Mouse (Mus musculus) neural tube, postnatal 0 days (tissue): Measurements from ENCODE around the gene Olfr855. TPM values are rescaled to one million over a fixed set of nuclear protein-coding genes. Genes with fewer than 3 reads are reported as not detected.

Experiments used
- polyA plus RNA-seq: library from polyadenylated mRNA; unstranded; fragments of >200 nt; fragmentation: Nextera tagmentation; extraction: Ambion mirVana; gene quantifications from 2 replicates; pipeline ENCODE4 v1.2.1, GENCODE M21; 2015

Gene Olfr855
- polyA plus RNA-seq: not detected in 2 replicates

DNA sequence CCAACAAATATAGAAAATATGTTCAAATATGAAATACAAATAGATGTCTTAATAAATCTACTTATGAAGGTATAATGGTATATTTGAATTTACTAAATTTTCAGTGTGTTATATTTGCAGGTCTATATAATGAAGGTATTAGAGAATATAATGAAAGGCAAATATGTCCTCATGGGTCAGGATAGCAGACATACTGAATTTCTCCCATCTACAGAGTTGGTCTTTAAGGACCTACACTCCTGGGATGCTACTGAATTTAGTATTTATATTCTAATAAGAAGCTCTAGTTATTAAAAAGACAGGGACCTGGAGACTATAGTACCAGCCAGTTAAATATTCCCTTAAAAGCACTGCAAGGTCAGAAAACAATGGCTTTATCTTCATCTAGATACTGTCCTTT lies at the start of gene Olfr855:
Gene Olfr855 (plus strand): TSS at position 301 of the 400 bp plus-strand sequence.

DNA sequence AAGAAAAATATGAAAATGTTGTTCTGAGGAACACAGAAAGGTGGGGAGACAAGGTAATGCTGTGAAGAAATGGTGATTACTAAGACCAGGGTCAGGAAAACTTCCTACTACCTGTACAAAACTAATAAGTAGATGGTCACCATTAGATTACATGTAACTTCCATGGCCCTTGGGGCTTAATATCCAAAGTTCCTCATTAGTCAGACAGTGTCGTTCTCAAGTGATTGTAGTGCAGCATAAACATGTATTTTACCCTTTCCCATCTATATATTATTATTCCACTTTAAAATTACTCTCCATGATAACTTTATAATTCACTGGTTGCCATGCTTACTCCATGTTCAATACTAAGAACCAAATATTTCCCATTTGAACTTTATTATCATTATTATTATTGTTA lies 41.4 kb upstream of the Olfr855 start, which contains the start of gene Olfr853:
Gene Olfr853 (minus strand): TSS at position 101 of the 400 bp plus-strand sequence.

GRCm38 (mm10) chr9:19567282-19567681 lies 15.1 kb upstream of the Olfr855 start, which contains the start of gene Olfr854:
Olfr854 (minus strand) TSS chr9:19567382.

GRCm38 (mm10) chr9:19621843-19622822 lies 39.7 kb downstream of the Olfr855 start, which contains the start of gene Zfp317:
Zfp317 (plus strand) TSS chr9:19622102.

Other genes starting within 250 kb of the Olfr855 start
- not detected in 2 replicates for gene Olfr845, start 246.2 kb upstream of the Olfr855 start, polyA plus RNA-seq
- not detected in 2 replicates for gene Olfr846, start 218.6 kb upstream of the Olfr855 start, polyA plus RNA-seq
- gene Olfr847, start 203.9 kb upstream of the Olfr855 start, polyA plus RNA-seq: not detected in 2 replicates
- gene Olfr849, start 142.4 kb upstream of the Olfr855 start, polyA plus RNA-seq: not detected in 2 replicates
- not detected in 2 replicates for gene Olfr850, start 104.4 kb upstream of the Olfr855 start, polyA plus RNA-seq
- gene Olfr851, start 89.3 kb upstream of the Olfr855 start, polyA plus RNA-seq: not detected in 2 replicates
- not detected in 2 replicates for gene Olfr853, start 41.5 kb upstream of the Olfr855 start, polyA plus RNA-seq
- gene Olfr854, start 15.2 kb upstream of the Olfr855 start, polyA plus RNA-seq: not detected in 2 replicates
- 18.3 and 18.7 TPM in 2 replicates for gene Zfp317, start 39.5 kb downstream of the Olfr855 start, polyA plus RNA-seq
- not detected in 2 replicates for gene Olfr857, start 126.8 kb downstream of the Olfr855 start, polyA plus RNA-seq
- gene Olfr58, start 197.7 kb downstream of the Olfr855 start, polyA plus RNA-seq: not detected in 2 replicates
- not detected in 2 replicates for gene Olfr859, start 222.3 kb downstream of the Olfr855 start, polyA plus RNA-seq